Mouse (Mus musculus) heart, embryonic 13.5 days (tissue): ENCODE measurements around the gene Fbxo40. TPM values are rescaled to one million over a fixed set of nuclear protein-coding genes. Genes with fewer than 3 reads are reported as not detected.

Source experiments
- ATAC-seq: fragments of 200-750 bp; cut with Nextera tagmentation; 2 replicates; pipeline ENCODE4 v1.8.0; 2017; ENCODE audit warnings: moderate TSS enrichment; ENCODE audit not compliant: insufficient number of reproducible peaks, low FRiP score, low TSS enrichment; ENCODE audit errors: extremely low read depth
- H3K27ac ChIP-seq: fragments of 300-500 bp; sonication (generic); replicated peaks from 2 replicates; pipeline ENCODE4 v1.5.1; 2015; ENCODE audit warnings: moderate library complexity, mild to moderate bottlenecking, inconsistent platforms
- H3K27me3 ChIP-seq: fragments of 300-500 bp; sonication (generic); replicated peaks from 2 replicates; pipeline ENCODE4 v1.6.1; 2015; ENCODE audit warnings: mild to moderate bottlenecking, inconsistent platforms
- H3K36me3 ChIP-seq: fragments of 300-500 bp; sonication (generic); 2 replicates; pipeline ENCODE4 v1.6.1; 2015; ENCODE audit warnings: mild to moderate bottlenecking, inconsistent platforms
- H3K4me1 ChIP-seq: fragments of 300-500 bp; sonication (generic); 2 replicates; pipeline ENCODE4 v1.6.1; 2015; ENCODE audit warnings: inconsistent platforms
- H3K4me2 ChIP-seq: fragments of 300-500 bp; sonication (generic); 2 replicates; pipeline ENCODE4 v1.6.1; 2015; ENCODE audit warnings: inconsistent platforms, mild to moderate bottlenecking, moderate library complexity
- H3K4me3 ChIP-seq: fragments of 300-500 bp; sonication (generic); 2 replicates; pipeline ENCODE4 v1.5.1; 2015; ENCODE audit warnings: moderate library complexity, mild to moderate bottlenecking, inconsistent platforms
- H3K9ac ChIP-seq: fragments of 300-500 bp; sonication (generic); 2 replicates; pipeline ENCODE4 v1.6.1; 2015; ENCODE audit warnings: inconsistent platforms, mild to moderate bottlenecking, moderate library complexity
- H3K9me3 ChIP-seq: fragments of 300-500 bp; sonication (generic); 2 replicates; pipeline ENCODE4 v1.6.1; 2016; ENCODE audit warnings: inconsistent platforms
- WGBS: fragments of 180-500 bp; shearing (Covaris S2); methylation state at CpG from one replicate; pipeline ENCODE4 v1.1.7; 2015; ENCODE audit warnings: mixed read lengths; 5-methylcytosine and 5-hydroxymethylcytosine counted together
- polyA plus RNA-seq: library from polyadenylated mRNA; unstranded; fragments of >200 nt; fragmentation: Nextera tagmentation; extraction: Ambion mirVana; gene quantifications from 2 replicates; pipeline ENCODE4 v1.2.1, GENCODE M21; 2015

The Fbxo40 gene
- polyA plus RNA-seq, 1 experiment from 2014 or later = 8.5 TPM

DNA sequence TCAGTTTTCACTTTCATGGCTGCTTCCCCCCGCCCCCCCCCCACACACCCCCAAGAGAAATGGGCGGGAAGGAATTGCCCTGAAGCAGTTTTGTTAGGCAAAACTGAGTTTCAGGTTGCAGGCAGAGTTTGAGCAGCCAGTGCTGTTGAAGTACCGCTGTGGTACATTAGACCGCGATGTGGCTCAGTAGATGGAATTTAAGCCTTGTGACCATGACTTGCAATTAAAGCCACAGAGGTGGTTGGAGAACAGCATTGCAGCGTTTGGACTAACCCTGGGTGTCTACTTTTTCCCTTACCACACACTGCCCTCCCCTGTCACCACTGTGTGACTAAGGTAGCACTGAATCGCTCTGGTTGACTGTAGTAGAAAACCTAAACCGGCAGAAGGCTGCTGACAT, 774 bp downstream of the Fbxo40 start:
- H3K27me3 ChIP-seq = no peaks in the 10 kb centered on the region
- H3K9me3 ChIP-seq = no peaks in the 10 kb centered on the region
- H3K4me2 ChIP-seq = peak overlapping the region; percentile 66
- H3K27ac ChIP-seq = peak overlapping the region; percentile 95
- WGBS = 41% methylated on average over 8 of the region's 8 CpGs
- peak overlapping the region; percentile 82 for H3K9ac ChIP-seq
- peaks cover 35% of the 10 kb centered on the region for H3K4me1 ChIP-seq
- no peak for ATAC-seq
- peak overlapping the region; percentile 60 for H3K4me3 ChIP-seq
- H3K36me3 ChIP-seq = no peaks in the 10 kb centered on the region

DNA sequence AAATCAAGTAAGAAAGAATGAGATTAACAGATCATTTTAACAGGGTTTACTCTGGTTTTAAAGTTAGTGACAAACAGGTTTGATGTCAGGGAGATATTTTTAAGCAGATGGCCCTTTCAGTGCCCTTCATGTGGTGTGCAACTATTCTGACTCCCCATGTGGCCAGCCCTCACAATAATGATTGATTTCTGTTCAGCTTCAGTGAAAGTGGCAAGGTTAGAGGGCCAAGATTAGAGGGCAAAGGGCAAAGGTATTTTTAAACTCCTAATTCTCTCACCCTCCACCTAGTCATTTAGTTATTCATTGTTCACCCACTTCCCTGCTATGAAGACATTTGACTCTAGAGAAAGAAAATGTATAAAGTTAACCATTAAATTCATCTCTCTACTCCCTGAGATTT, 2.2 kb downstream of the Fbxo40 start:
- peak overlapping the region; percentile 82; the same call in 1 of the 2 replicates for H3K9ac ChIP-seq
- ATAC-seq = no peak
- H3K36me3 ChIP-seq = no peaks in the 10 kb centered on the region
- peaks cover 45% of the 10 kb centered on the region for H3K4me1 ChIP-seq
- peak overlapping the region; percentile 60 for H3K4me3 ChIP-seq
- H3K4me2 ChIP-seq = peak overlapping the region; percentile 66
- H3K27me3 ChIP-seq = no peaks in the 10 kb centered on the region
- no peaks in the 10 kb centered on the region for H3K9me3 ChIP-seq
- H3K27ac ChIP-seq = no peak overlapping the region; the same call in 1 of the 2 replicates

DNA sequence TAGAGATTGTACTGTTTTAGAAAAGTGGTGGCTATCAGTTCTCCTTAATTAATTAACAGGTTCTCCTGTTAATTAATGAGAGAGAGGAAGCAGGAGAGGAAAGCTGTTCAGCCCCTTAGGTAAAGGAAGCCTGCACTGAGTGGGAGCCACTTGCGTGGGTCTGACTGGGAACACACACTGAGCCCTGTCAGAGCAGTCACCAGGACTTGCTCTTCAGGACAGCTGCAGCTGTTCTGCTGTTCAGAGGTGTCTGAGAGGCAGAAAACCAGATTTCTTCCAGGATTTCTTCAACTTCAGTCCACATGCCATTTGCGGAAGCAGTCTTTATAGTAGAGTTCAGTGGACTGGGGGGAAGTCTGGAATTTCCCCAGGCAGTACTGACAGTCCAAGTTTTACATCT, 2.9 kb downstream of the Fbxo40 start:
- Histone ChIP-seq H3K9me3 (no peaks in the 10 kb centered on the region), H3K4me1 (peaks cover 49% of the 10 kb centered on the region), H3K27me3 (no peaks in the 10 kb centered on the region), H3K27ac (0 out of 2 replicates have a peak overlapping the region, but pooled peaks have one; percentile 24), H3K9ac (0 out of 2 replicates have a peak overlapping the region, but pooled peaks have one; percentile 47), H3K36me3 (peaks cover 4% of the 10 kb centered on the region), H3K4me2 (peak overlapping the region; percentile 66), H3K4me3 (no peak overlapping the region)
- ATAC-seq = no peak
- WGBS = 71% methylated on average over 2 of the region's 2 CpGs

DNA sequence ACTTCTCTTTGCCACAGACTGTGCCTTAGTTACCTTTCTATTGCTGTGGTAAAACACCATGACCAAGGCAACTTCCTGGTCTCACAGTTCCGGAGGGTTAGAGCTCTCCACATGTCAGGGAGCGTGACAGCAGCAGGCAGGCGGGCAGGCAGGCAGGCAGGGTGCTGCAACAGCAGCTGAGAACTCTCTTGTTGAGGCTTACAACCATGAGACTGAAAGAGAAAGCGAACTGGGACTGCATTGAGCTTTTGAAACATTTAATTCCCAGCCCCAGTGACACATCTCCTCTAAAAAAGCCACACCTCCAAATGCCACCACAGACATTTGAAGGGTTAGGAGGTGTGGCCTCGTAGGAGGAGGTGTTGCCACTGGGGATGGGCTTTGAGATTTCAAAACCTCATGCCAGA, 4.6 kb downstream of the Fbxo40 start:
- no peak for ATAC-seq
- Histone ChIP-seq H3K27ac (no peak overlapping the region), H3K4me3 (no peak overlapping the region), H3K9me3 (no peaks in the 10 kb centered on the region), H3K4me1 (peaks cover 39% of the 10 kb centered on the region), H3K27me3 (no peaks in the 10 kb centered on the region), H3K36me3 (peaks cover 19% of the 10 kb centered on the region), H3K4me2 (no peak overlapping the region), H3K9ac (no peak overlapping the region)
- WGBS = 59% methylated on average over 5 of the region's 5 CpGs

DNA sequence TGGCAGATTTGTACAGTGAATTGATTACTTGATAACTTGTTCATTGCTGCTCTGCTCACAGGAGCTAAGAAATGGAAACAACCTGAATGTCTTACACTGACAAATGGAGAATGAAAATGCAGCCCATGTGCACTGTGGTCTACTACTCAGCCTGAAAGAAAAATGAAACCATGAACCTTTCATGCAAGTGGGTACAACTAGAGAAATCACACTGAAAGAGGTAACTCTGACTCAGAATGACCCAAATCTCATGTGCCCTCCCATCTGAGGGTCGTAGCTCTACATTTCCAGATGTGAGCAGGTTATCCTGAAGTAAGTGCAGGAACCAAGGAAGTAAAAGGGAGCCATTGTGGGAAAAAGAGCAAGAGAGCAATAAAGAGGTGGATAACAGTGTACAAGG, 6.5 kb downstream of the Fbxo40 start:
- 0 out of 2 replicates have a peak overlapping the region, but pooled peaks have one; percentile 34 for H3K27ac ChIP-seq
- ATAC-seq = no peak
- 78% methylated on average over 1 of the region's 1 CpGs for WGBS

DNA sequence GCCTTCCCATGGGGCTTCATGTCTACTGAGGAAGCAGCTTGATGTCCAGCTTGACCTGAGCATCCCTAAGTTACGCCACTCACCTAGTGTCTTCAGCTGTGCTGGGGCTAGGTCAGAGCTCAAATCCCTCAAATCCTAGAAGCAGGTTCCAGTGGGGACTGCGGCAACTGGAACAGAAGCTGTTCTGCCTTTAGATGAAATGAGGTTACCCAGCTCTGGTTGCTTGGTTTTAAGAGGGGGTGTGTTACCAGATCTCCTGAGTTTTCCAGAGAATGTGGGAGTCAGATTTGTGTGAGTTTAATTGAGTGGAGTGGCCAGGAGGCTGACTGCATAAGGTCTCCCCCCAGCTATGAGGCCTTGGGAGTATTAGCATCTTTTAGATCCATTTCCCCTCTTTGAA, 11.1 kb downstream of the Fbxo40 start:
- Histone ChIP-seq H3K9me3 (no peaks in the 10 kb centered on the region), H3K4me2 (no peak overlapping the region), H3K27me3 (no peaks in the 10 kb centered on the region), H3K9ac (no peak overlapping the region), H3K36me3 (peaks cover 25% of the 10 kb centered on the region), H3K4me1 (peaks cover 13% of the 10 kb centered on the region; the same call in 1 of the 2 replicates), H3K4me3 (no peak overlapping the region), H3K27ac (no peak overlapping the region)
- 88% methylated on average over 2 of the region's 2 CpGs for WGBS
- no peak for ATAC-seq

More for the DNA sequence above, 6.5 kb downstream of the Fbxo40 start:
- no peak overlapping the region for H3K9ac ChIP-seq
- H3K36me3 ChIP-seq = peaks cover 24% of the 10 kb centered on the region
- no peak overlapping the region for H3K4me3 ChIP-seq
- peaks cover 31% of the 10 kb centered on the region for H3K4me1 ChIP-seq
- no peaks in the 10 kb centered on the region for H3K27me3 ChIP-seq
- H3K4me2 ChIP-seq = no peak overlapping the region
- no peaks in the 10 kb centered on the region for H3K9me3 ChIP-seq

DNA sequence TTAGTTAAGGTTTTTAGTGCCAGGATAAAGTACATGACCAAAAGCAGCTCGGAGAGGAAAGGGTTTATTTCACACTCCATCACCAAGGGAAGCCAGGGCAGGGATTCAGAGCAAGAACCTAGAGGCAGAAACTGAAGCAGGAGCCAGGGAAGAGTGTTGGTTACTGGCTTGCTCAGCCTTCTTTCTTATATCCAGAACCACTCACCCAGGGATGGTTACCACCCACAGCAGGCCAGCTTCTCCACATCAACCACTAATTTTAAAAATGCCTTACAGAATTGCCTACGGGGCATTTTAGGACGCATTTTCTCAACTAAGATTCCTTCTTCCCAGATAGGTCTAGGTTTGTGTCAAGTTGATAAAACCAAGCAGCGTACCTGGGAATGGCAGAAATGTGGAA, 26.9 kb downstream of the Fbxo40 start:
- peaks cover 34% of the 10 kb centered on the region for H3K36me3 ChIP-seq
- H3K4me2 ChIP-seq = no peak overlapping the region
- no peak overlapping the region for H3K27ac ChIP-seq
- H3K4me3 ChIP-seq = no peak overlapping the region
- H3K27me3 ChIP-seq = no peaks in the 10 kb centered on the region
- H3K4me1 ChIP-seq = no peaks in the 10 kb centered on the region
- H3K9me3 ChIP-seq = no peaks in the 10 kb centered on the region
- no peak for ATAC-seq
- 74% methylated on average over 4 of the region's 4 CpGs for WGBS
- no peak overlapping the region for H3K9ac ChIP-seq

DNA sequence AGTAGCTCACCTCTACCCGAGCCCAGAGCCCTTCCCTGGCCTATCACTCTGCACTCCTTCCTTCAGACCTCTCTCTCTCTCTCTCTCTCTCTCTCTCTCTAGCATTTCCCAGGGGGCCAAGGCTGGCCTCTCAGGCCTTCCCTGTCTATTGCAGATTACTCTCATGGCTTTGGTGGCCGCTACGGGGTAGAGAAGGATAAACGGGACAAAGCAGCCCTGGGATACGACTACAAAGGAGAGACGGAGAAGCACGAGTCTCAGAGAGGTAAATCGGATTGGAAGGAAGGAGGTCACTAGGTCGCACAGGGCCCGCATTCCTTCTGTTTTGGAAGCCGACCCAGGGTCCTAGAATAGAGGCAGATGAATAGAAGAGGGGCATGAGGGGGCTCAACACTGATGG, 35.2 kb downstream of the Fbxo40 start:
- no peak overlapping the region for H3K4me2 ChIP-seq
- WGBS = 71% methylated on average over 11 of the region's 11 CpGs
- no peaks in the 10 kb centered on the region for H3K9me3 ChIP-seq
- H3K4me3 ChIP-seq = no peak overlapping the region
- no peaks in the 10 kb centered on the region for H3K36me3 ChIP-seq
- H3K27ac ChIP-seq = no peak overlapping the region
- H3K9ac ChIP-seq = no peak overlapping the region
- H3K4me1 ChIP-seq = no peaks in the 10 kb centered on the region
- no peaks in the 10 kb centered on the region for H3K27me3 ChIP-seq
- no peak for ATAC-seq

DNA sequence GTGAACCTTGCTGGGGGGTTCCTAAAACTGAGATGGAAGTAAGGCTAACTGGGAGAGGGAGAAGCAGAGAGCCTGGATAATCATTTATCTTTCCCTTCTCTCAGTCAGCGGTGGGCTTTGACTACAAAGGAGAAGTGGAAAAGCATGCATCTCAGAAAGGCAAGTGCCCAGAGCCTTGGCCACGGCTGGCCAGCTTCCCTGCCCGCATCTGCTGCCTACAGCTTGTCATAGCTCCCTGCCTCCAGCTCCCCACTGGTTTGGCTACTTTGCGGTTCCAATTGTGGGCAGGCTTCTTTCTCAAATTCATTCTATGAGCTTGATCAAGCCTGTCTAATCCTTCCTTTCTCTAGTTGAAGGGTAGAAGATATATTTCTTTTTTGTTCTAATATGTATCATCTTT, 39.2 kb downstream of the Fbxo40 start:
- Histone ChIP-seq H3K36me3 (no peaks in the 10 kb centered on the region), H3K4me1 (no peaks in the 10 kb centered on the region), H3K27ac (no peak overlapping the region), H3K9ac (no peak overlapping the region), H3K27me3 (no peaks in the 10 kb centered on the region), H3K4me3 (no peak overlapping the region), H3K9me3 (no peaks in the 10 kb centered on the region), H3K4me2 (no peak overlapping the region)
- WGBS = 57% methylated on average over 4 of the region's 4 CpGs
- ATAC-seq = no peak

DNA sequence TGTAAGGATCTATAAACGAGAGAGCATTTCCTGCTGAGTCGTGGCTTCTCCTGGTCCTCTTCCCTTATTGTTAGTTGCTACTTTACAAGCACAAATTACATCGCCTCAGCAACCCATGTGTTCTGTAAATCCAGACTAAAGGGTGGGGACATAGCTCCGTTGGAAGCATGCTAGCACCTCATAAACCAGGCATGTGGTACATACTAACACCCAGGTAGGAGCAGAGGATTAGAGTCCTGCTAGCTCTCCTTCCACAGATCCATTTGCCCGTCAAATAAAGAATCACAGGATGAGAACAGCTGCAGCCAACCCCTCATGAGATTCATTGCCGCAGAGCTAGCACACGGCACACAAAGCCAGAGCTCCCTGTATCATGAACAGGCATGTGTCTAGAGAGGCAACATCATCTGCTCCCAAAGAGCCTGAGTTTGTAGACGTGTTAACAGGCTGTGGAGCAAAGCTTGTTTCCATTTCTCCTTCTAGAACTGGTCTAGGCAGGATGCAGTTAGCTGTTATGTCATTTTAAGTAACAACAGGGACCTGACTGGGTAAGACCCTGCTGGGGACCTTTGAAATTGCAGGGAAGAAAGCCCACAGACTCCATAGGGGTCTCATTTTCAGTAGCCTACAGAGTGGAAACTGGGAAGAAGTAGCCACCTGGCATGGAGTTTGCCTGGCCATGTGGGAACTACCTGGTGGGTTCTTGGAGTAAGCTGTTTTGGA, 40.5 kb downstream of the Fbxo40 start:
- Histone ChIP-seq H3K36me3 (no peaks in the 10 kb centered on the region), H3K4me2 (no peak overlapping the region), H3K27me3 (no peaks in the 10 kb centered on the region), H3K9ac (no peak overlapping the region), H3K4me1 (no peaks in the 10 kb centered on the region), H3K27ac (no peak overlapping the region), H3K4me3 (no peak overlapping the region), H3K9me3 (no peaks in the 10 kb centered on the region)
- WGBS = 59% methylated on average over 8 of the region's 8 CpGs
- no peak for ATAC-seq

DNA sequence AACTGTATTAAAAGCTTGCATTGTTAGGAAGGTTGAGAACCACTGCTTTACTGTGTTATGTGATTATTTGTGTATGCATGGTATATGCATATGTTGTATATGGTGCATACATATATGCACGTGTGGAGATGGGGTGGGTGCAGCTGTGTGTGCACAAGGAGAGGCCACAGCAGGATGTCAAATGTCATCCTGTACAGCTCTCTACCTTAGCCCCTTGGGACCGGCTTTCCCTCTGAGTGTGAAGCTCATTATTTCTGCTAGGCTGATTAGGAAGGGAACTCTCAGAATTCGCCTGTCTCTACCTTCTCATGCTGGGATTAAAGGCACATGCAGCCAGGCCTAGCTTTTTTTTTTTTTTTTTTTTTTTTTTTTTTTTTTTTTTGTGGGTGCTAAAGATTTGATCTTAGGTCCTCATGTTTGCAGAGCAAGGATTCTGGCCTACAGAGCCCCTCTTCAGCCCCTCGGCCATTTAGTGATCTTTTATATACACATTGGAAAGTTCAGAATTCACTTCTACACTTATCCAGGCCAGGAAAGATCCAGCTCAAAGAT, 42.5 kb downstream of the Fbxo40 start:
- Histone ChIP-seq H3K4me1 (no peaks in the 10 kb centered on the region), H3K27me3 (no peaks in the 10 kb centered on the region), H3K27ac (no peak overlapping the region), H3K9me3 (no peaks in the 10 kb centered on the region), H3K36me3 (no peaks in the 10 kb centered on the region), H3K4me2 (no peak overlapping the region), H3K4me3 (no peak overlapping the region), H3K9ac (no peak overlapping the region)
- 53% methylated on average over 4 of the region's 4 CpGs for WGBS
- no peak for ATAC-seq
